Mouse (Mus musculus): ENCODE results near the gene Aip.

DNA sequence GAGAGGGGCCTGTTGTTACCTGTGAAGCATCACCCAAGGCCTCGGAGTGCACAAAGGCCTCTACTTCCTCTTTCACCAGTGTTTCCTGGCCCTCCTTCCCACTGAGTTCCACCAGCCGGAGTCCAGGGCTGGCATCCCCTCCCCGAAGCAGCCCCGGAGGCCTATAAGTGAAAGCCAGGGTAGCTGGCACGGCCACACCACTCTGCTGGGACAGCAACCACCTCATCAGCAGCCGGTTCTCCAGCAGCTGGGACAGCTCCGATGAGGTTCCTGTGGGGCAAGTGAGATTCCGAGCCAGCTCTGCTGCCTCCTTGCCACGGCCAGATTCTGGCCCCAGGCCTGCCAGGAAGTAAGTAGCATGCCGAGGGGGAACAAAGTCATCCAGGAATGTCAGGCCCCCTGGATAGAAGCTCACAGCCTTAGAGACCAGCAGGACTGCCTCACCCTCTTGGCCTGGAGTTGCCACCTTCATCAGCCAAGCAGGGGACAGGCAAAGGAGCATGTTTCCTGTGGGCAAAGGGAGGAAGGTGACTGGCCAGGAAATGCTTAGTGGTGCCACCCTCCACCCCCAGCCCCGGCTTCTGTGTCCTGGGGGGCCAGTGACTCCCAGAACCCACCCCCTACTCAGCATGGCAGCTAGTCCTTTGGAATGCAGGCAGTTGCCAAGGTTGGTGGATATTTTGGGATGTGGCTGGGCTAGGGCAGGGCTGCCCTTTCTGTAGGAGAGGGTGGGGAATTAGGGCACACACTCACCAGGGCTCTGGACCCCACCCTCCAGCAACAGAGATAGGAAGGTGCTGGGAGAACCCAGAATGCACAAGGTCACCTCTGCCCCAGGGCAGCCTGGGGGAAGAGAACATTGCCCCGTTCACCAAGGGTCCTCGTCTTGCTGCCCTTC, 46.0 kb upstream of the Aip start:
- TF ChIP-seq CHD2 (IDR thresholded peaks at IDR 0.05; ENCODE audit: low read depth, low read length) = no peak
- TF ChIP-seq MAFK (IDR thresholded peaks at IDR 0.05; ENCODE audit: insufficient read depth, low read depth, low read length) = no peak
- no peak for TF ChIP-seq ZNF384 (IDR thresholded peaks at IDR 0.05; ENCODE audit: low read depth, low read length)
- TF ChIP-seq ZC3H11A (IDR thresholded peaks at IDR 0.05; ENCODE audit: borderline replicate concordance, low read depth, low read length) = no peak
